Mouse (Mus musculus) spleen, adult 12 weeks (tissue): ENCODE results near the gene Itgb1.

Source experiments
- DNase-seq: peaks from one replicate; pipeline ENCODE4 v3.0.0; 2022; ENCODE audit warnings: low spot score

The Itgb1 gene

GRCm38 (mm10) chr8:128685507-128686428 is at the start of gene Itgb1:
Itgb1 (plus strand) TSS chr8:128685654.
- peak; percentile 76 for DNase-seq

- DNase-seq, result no peak
These were observed 42.4 kb upstream of the Itgb1 start for GRCm38 (mm10) chr8:128643104-128643503.

- DNase-seq, result no peak
These were observed 40.0 kb upstream of the Itgb1 start for GRCm38 (mm10) chr8:128645452-128645851.

GRCm38 (mm10) chr8:128646456-128646855 is 39.0 kb upstream of the Itgb1 start:
- DNase-seq, result no peak

- no peak for DNase-seq
These were observed 37.4 kb upstream of the Itgb1 start for GRCm38 (mm10) chr8:128648071-128648470.

GRCm38 (mm10) chr8:128650331-128650855 is 35.1 kb upstream of the Itgb1 start:
- DNase-seq, result no peak

GRCm38 (mm10) chr8:128652399-128653109 is 32.9 kb upstream of the Itgb1 start:
- no peak for DNase-seq

GRCm38 (mm10) chr8:128653642-128654364 is 31.7 kb upstream of the Itgb1 start:
- DNase-seq, result no peak

GRCm38 (mm10) chr8:128654365-128655099 is 30.9 kb upstream of the Itgb1 start:
- DNase-seq, result no peak

- DNase-seq, result no peak
These were observed 23.3 kb upstream of the Itgb1 start for GRCm38 (mm10) chr8:128662144-128662543.

GRCm38 (mm10) chr8:128662696-128663095 is 22.8 kb upstream of the Itgb1 start:
- no peak for DNase-seq

- no peak for DNase-seq
These were observed 22.3 kb upstream of the Itgb1 start for GRCm38 (mm10) chr8:128663106-128663505.

- DNase-seq, result no peak
These were observed 18.7 kb upstream of the Itgb1 start for GRCm38 (mm10) chr8:128666576-128667263.

GRCm38 (mm10) chr8:128671813-128672212 is 13.6 kb upstream of the Itgb1 start:
- no peak for DNase-seq

- no peak for DNase-seq
These were observed 13.0 kb upstream of the Itgb1 start for GRCm38 (mm10) chr8:128672441-128672840.

- DNase-seq, result no peak
These were observed 12.5 kb upstream of the Itgb1 start for GRCm38 (mm10) chr8:128672950-128673349.

- DNase-seq, result no peak
These were observed 9.4 kb upstream of the Itgb1 start for GRCm38 (mm10) chr8:128675848-128676629.

- DNase-seq, result no peak
These were observed 5.5 kb upstream of the Itgb1 start for GRCm38 (mm10) chr8:128679909-128680308.

GRCm38 (mm10) chr8:128680548-128681325 is 4.7 kb upstream of the Itgb1 start:
- no peak for DNase-seq
